Comparison of ENCODE assay signal across 8 mouse cellular contexts in the genomic region with DNA sequence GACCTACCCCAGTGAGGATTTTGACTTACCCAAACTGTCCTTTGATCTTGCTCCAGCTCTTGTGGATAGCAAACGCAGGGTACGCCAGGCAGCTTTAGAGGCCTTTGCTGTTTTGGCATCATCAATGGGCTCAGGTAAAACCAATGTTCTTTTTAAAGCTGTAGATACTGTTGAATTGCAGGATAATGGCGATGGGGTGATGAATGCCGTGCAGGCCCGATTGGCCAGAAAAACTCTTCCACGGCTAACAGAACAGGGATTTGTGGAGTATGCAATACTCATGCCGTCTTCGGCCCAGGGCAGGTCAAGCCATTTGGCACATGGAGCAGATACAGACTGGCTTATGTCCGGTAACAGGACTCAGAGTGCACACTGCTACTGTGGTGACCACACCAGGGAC. TPM values are rescaled to one million over a fixed set of nuclear protein-coding genes. Genes with fewer than 3 reads are reported as not detected.
DNase-seq lines count a peak whose midpoint lies in the region; ATAC-seq and TF ChIP-seq lines count a peak whose summit lies in the region.

No protein-coding gene starts in this region.

- under 1% methylated on average over 9 of the region's 9 CpGs for WGBS in heart, embryonic 16.5 days
- WGBS in midbrain, embryonic 13.5 days: 1% methylated on average over 9 of the region's 9 CpGs

- no peak for ATAC-seq in heart, embryonic 16.5 days (replicated peaks; ENCODE audit: extremely low read depth, insufficient read depth, low FRiP score)
- ATAC-seq in midbrain, embryonic 13.5 days: no peak

- no peak for DNase-seq in testis, postnatal 10 days (ENCODE audit: low spot score)
- DNase-seq in cerebellum, postnatal 25 days: peak; percentile 17 to 18
- DNase-seq in kidney, postnatal 4 days: peak; percentile 21
- DNase-seq in frontal cortex, postnatal 25 days (ENCODE audit: low spot score in 2 of 2): no peak
- no peak for DNase-seq in testis, postnatal 14 days (ENCODE audit: low spot score)

- H3K4me1 ChIP-seq in testis, adult 2 months (ENCODE audit: control insufficient read depth, insufficient read depth, low read length): peaks cover 8% of the 10 kb centered on the region
- H3K4me1 ChIP-seq in heart, embryonic 16.5 days (ENCODE audit: control insufficient read depth, insufficient read depth, low read length): peaks cover 30% of the 10 kb centered on the region
- H3K4me1 ChIP-seq in midbrain, embryonic 13.5 days (replicated peaks): peaks cover 68% of the 10 kb centered on the region

- H3K27ac ChIP-seq in testis, adult 2 months (ENCODE audit: control insufficient read depth, insufficient read depth, low read depth, low read length): no peak overlapping the region; the same call in 1 of the 2 replicates
- H3K27ac ChIP-seq in heart, embryonic 16.5 days (ENCODE audit: low read length): no peak overlapping the region
- H3K27ac ChIP-seq in midbrain, embryonic 13.5 days: no peak overlapping the region

- H3K4me2 ChIP-seq in heart, embryonic 16.5 days (ENCODE audit: low read depth, low read length): peak overlapping the region; percentile 79
- peak overlapping the region; percentile 97 for H3K4me2 ChIP-seq in midbrain, embryonic 13.5 days (replicated peaks)

- peak overlapping the region; percentile 94 for H3K9ac ChIP-seq in heart, embryonic 16.5 days (ENCODE audit: low read length)
- H3K9ac ChIP-seq in midbrain, embryonic 13.5 days (replicated peaks): peak overlapping the region; percentile 85

- H3K36me3 ChIP-seq in testis, adult 2 months (ENCODE audit: control insufficient read depth, insufficient read depth, low read length): peaks cover 5% of the 10 kb centered on the region
- H3K36me3 ChIP-seq in heart, embryonic 16.5 days (ENCODE audit: control insufficient read depth, insufficient read depth): no peaks in the 10 kb centered on the region
- H3K36me3 ChIP-seq in midbrain, embryonic 13.5 days: no peaks in the 10 kb centered on the region

- no peaks in the 10 kb centered on the region for H3K9me3 ChIP-seq in heart, embryonic 16.5 days (replicated peaks; ENCODE audit: control insufficient read depth, low read length)
- H3K9me3 ChIP-seq in midbrain, embryonic 13.5 days: no peaks in the 10 kb centered on the region

- H3K4me3 ChIP-seq in testis, adult 2 months (ENCODE audit: control insufficient read depth, low read depth, low read length): peak overlapping the region; percentile 94
- H3K4me3 ChIP-seq in heart, embryonic 16.5 days (ENCODE audit: low read length): peak overlapping the region; percentile 97
- H3K4me3 ChIP-seq in midbrain, embryonic 13.5 days (replicated peaks): peak overlapping the region; percentile 96

- TF ChIP-seq POLR2A in testis, adult 2 months (IDR thresholded peaks at IDR 0.05; ENCODE audit: control insufficient read depth, low read depth, low read length): no peak; the same call in 1 of the 2 replicates

- no peaks in the 10 kb centered on the region for H3K27me3 ChIP-seq in testis, adult 2 months (ENCODE audit: control insufficient read depth, insufficient read depth, low read length)
- no peaks in the 10 kb centered on the region for H3K27me3 ChIP-seq in heart, embryonic 16.5 days (ENCODE audit: control insufficient read depth, insufficient read depth, low read length)
- no peaks in the 10 kb centered on the region for H3K27me3 ChIP-seq in midbrain, embryonic 13.5 days

- no peak for TF ChIP-seq CTCF in testis, adult 2 months (IDR thresholded peaks at IDR 0.05; ENCODE audit: control insufficient read depth, insufficient read depth, insufficient replicate concordance, low read depth, low read length)

RNA-seq across cellular contexts. Expression of gene Togaram1, which starts 1.9 kb away (rescaled TPM):
- 18.8 and 20.3 TPM in 2 replicates for polyA plus RNA-seq in testis, adult 2 months (2012; rRNA removed)
- 14.8 and 16.4 TPM in 2 replicates for polyA plus RNA-seq in heart, embryonic 16.5 days (2015; fragmentation: Nextera tagmentation; extraction: Ambion mirVana)
- 24.7 and 26.9 TPM in 2 replicates for polyA plus RNA-seq in midbrain, embryonic 13.5 days (2015; fragmentation: Nextera tagmentation; extraction: Ambion mirVana)

RNA-seq across cellular contexts. Expression of gene Klhl28, which starts 2.1 kb away (rescaled TPM):
- 9.7 and 13.8 TPM in 2 replicates for polyA plus RNA-seq in testis, adult 2 months (2012; rRNA removed)
- 9.9 and 12.0 TPM in 2 replicates for polyA plus RNA-seq in heart, embryonic 16.5 days (2015; fragmentation: Nextera tagmentation; extraction: Ambion mirVana)
- polyA plus RNA-seq in midbrain, embryonic 13.5 days (2015; fragmentation: Nextera tagmentation; extraction: Ambion mirVana): 24.4 and 30.3 TPM in 2 replicates

RNA-seq across cellular contexts. Expression of gene Gm527, which starts 49.8 kb away (rescaled TPM):
- 18.6 and 27.8 TPM in 2 replicates for polyA plus RNA-seq in testis, adult 2 months (2012; rRNA removed)
- 2.0 and 2.3 TPM in 2 replicates for polyA plus RNA-seq in heart, embryonic 16.5 days (2015; fragmentation: Nextera tagmentation; extraction: Ambion mirVana)
- polyA plus RNA-seq in midbrain, embryonic 13.5 days (2015; fragmentation: Nextera tagmentation; extraction: Ambion mirVana): 1.9 and 3.2 TPM in 2 replicates

Comparison
In these comparisons a context has a peak if more than half of its experiments do, and no peak if none do; other contexts are left out.
1. DNase-seq: peak in cerebellum, postnatal 25 days (2 of 2) and kidney, postnatal 4 days (2 of 2); none in testis, postnatal 10 days (single experiment), frontal cortex, postnatal 25 days (0 of 2) and testis, postnatal 14 days (single experiment).
2. Peak in every context shown above with its lines, with median percentiles within 50 percentile points of each other: H3K4me3 ChIP-seq.